Mouse (Mus musculus): ENCODE data around the gene Alcam. TPM values are rescaled to one million over a fixed set of nuclear protein-coding genes. Genes with fewer than 3 reads are reported as not detected.

Gene Alcam
- total and polyA plus RNA-seq, 3 experiments, result not detected

GRCm38 (mm10) chr16:52464597-52464996 lies 10.7 kb upstream of the Alcam start:
- H3K9ac ChIP-seq (ENCODE audit: control insufficient read depth, low read depth, low read length, poor library complexity, severe bottlenecking), result no peak overlapping the region
- TF ChIP-seq BHLHE40 (IDR thresholded peaks at IDR 0.05; ENCODE audit: borderline replicate concordance, low read depth, low read length) (no peak), ZKSCAN1 (IDR thresholded peaks at IDR 0.05; ENCODE audit: low read depth, low read length) (no peak), MAFK (IDR thresholded peaks at IDR 0.05; ENCODE audit: borderline replicate concordance, low read depth, low read length) (no peak), GATA1 (IDR thresholded peaks at IDR 0.05; ENCODE audit: low read depth, low read length) (no peak), KAT2A (conservative IDR thresholded peaks at IDR 0.05; ENCODE audit: low read depth, low read length) (no peak), NRF1 (IDR thresholded peaks at IDR 0.05; ENCODE audit: insufficient read depth, low read depth, low read length, poor library complexity, severe bottlenecking) (no peak), MAZ (IDR thresholded peaks at IDR 0.05; ENCODE audit: low read depth, low read length) (no peak), EP300 (IDR thresholded peaks at IDR 0.05; ENCODE audit: low read depth in 1 of 2, low read length in 2 of 2) (no peak), POLR2A (IDR thresholded peaks at IDR 0.05; ENCODE audit: control insufficient read depth in 1 of 2, insufficient read depth in 1 of 2, low read depth in 1 of 2, low read length in 2 of 2, poor library complexity in 1 of 2) (no peak), TCF12 (IDR thresholded peaks at IDR 0.05; ENCODE audit: low read depth, low read length) (no peak), ELF1 (IDR thresholded peaks at IDR 0.05; ENCODE audit: low read depth, low read length) (no peak), NELFE (IDR thresholded peaks at IDR 0.05; ENCODE audit: low read depth, low read length) (no peak), ZNF384 (IDR thresholded peaks at IDR 0.05; ENCODE audit: low read depth, low read length) (no peak), CHD1 (IDR thresholded peaks at IDR 0.05; ENCODE audit: low read depth, low read length) (no peak)
- H3K79me2 ChIP-seq (ENCODE audit: control insufficient read depth, insufficient read depth, low read length, poor library complexity), result no peaks in the 10 kb centered on the region
- no peak overlapping the region for H3K27ac ChIP-seq (ENCODE audit: control insufficient read depth, low read depth, low read length)
- no peaks in the 10 kb centered on the region; a peak in 1 of 4 replicates for H3K36me3 ChIP-seq (ENCODE audit: control insufficient read depth in 1 of 2, insufficient read depth in 2 of 2, low read length in 2 of 2)
- H3K4me3 ChIP-seq (ENCODE audit: control insufficient read depth in 1 of 2, insufficient read depth in 1 of 2, low read depth in 2 of 2, low read length in 2 of 2), result no peak overlapping the region
- DNase-seq (ENCODE audit: low read depth, low spot score), result peak; percentile 7
- H3K27me3 ChIP-seq (ENCODE audit: control insufficient read depth in 1 of 2, insufficient read depth in 2 of 2, low read length in 2 of 2), result no peaks in the 10 kb centered on the region
- H3K4me1 ChIP-seq (ENCODE audit: control insufficient read depth in 1 of 2, insufficient read depth in 2 of 2, low read length in 2 of 2), result no peaks in the 10 kb centered on the region
- H3K9me3 ChIP-seq (replicated peaks; ENCODE audit: insufficient read depth, low read length), result no peaks in the 10 kb centered on the region

- Histone ChIP-seq H3K27me3 (ENCODE audit: control insufficient read depth in 1 of 2, insufficient read depth in 2 of 2, low read length in 2 of 2) (no peaks in the 10 kb centered on the region), H3K36me3 (ENCODE audit: control insufficient read depth in 1 of 2, insufficient read depth in 2 of 2, low read length in 2 of 2) (no peaks in the 10 kb centered on the region), H3K4me1 (ENCODE audit: control insufficient read depth in 1 of 2, insufficient read depth in 2 of 2, low read length in 2 of 2) (no peaks in the 10 kb centered on the region), H3K79me2 (ENCODE audit: control insufficient read depth, insufficient read depth, low read length, poor library complexity) (no peaks in the 10 kb centered on the region), H3K9me3 (replicated peaks; ENCODE audit: insufficient read depth, low read length) (no peaks in the 10 kb centered on the region), H3K4me3 (ENCODE audit: control insufficient read depth in 1 of 2, insufficient read depth in 1 of 2, low read depth in 2 of 2, low read length in 2 of 2) (no peak overlapping the region), H3K9ac (ENCODE audit: control insufficient read depth, low read depth, low read length, poor library complexity, severe bottlenecking) (no peak overlapping the region), H3K27ac (ENCODE audit: control insufficient read depth, low read depth, low read length) (no peak overlapping the region)
- no peak for DNase-seq (ENCODE audit: low read depth, low spot score)
- TF ChIP-seq NRF1 (IDR thresholded peaks at IDR 0.05; ENCODE audit: insufficient read depth, low read depth, low read length, poor library complexity, severe bottlenecking) (no peak), SIN3A (IDR thresholded peaks at IDR 0.05; ENCODE audit: low read length) (no peak), ZC3H11A (IDR thresholded peaks at IDR 0.05; ENCODE audit: low read depth, low read length) (no peak), MXI1 (IDR thresholded peaks at IDR 0.05; ENCODE audit: low read depth, low read length) (no peak), MAZ (IDR thresholded peaks at IDR 0.05; ENCODE audit: low read depth, low read length) (no peak), CHD1 (IDR thresholded peaks at IDR 0.05; ENCODE audit: low read depth, low read length) (no peak), CTCF (IDR thresholded peaks at IDR 0.05 in 2 of 3, conservative IDR thresholded peaks at IDR 0.05 in 1 of 3; ENCODE audit: control insufficient read depth in 1 of 3, insufficient read depth in 1 of 3, low read depth in 2 of 3, low read length in 3 of 3, poor library complexity in 1 of 3, severe bottlenecking in 1 of 3) (no peak), ZNF384 (IDR thresholded peaks at IDR 0.05; ENCODE audit: low read depth, low read length) (no peak), UBTF (IDR thresholded peaks at IDR 0.05; ENCODE audit: borderline replicate concordance, insufficient read depth, low read depth, low read length) (no peak)
Observed at GRCm38 (mm10) chr16:52452862-52453715, 785 bp downstream of the Alcam start.
